In genomic region chr13:110368556-110369040, GRCm38 (mm10) we compare ENCODE assay signal across 8 mouse cellular contexts. TPM values are rescaled to one million over a fixed set of nuclear protein-coding genes. Genes with fewer than 3 reads are reported as not detected.
A peak's percentile ranks its signal among the peaks of the same experiment; 100 is the strongest.
DNase-seq lines count a peak whose midpoint lies in the region; ATAC-seq and TF ChIP-seq lines count a peak whose summit lies in the region.
"Not testable (repeated sequence)": the region's sequence is repeated elsewhere in the genome, so short reads cannot be mapped to it uniquely, and the experiment has no call there.

No protein-coding gene starts in this region.

- peak; percentile 51 for DNase-seq in adrenal gland, postnatal 14 days
- DNase-seq in heart, postnatal 10 days: peak; percentile 66 to 82
- peak; percentile 33 to 40 for DNase-seq in kidney, postnatal 4 days
- peak; percentile 55 to 59 for DNase-seq in lung, adult 18-20 months
- DNase-seq in stomach, postnatal 0 days (ENCODE audit: low spot score): not testable (repeated sequence)

- TF ChIP-seq CTCF in C2C12 (IDR thresholded peaks at IDR 0.05; ENCODE audit: control insufficient read depth, insufficient read depth, insufficient read length): peak; percentile 55
- peak; percentile 82 for TF ChIP-seq CTCF in embryonic fibroblast, embryonic 13.5 days (IDR thresholded peaks at IDR 0.05; ENCODE audit: borderline replicate concordance, insufficient read depth, low read length)
- peak; percentile 100 for TF ChIP-seq CTCF in stomach, postnatal 0 days (IDR thresholded peaks at IDR 0.05; ENCODE audit: low read depth)

- H3K36me3 ChIP-seq in C2C12 (ENCODE audit: control insufficient read depth, insufficient read depth); neural tube, embryonic 15.5 days; stomach, postnatal 0 days (ENCODE audit: control insufficient read depth, insufficient read depth, low read length): not testable (repeated sequence)

- intact Hi-C loops in heart, postnatal 10 days (cut with DNase I): loop anchor here (1.0 to 5.0 kb wide), 2 partner anchors 306 to 446 kb away; no protein-coding TSS in a partner anchor

- H3ac ChIP-seq in C2C12 (ENCODE audit: control insufficient read depth, insufficient read length, low read depth): not testable (repeated sequence)

- 50% methylated on average over 6 of the region's 6 CpGs for WGBS in neural tube, embryonic 15.5 days
- 55% methylated on average over 6 of the region's 6 CpGs for WGBS in stomach, postnatal 0 days

- not testable (repeated sequence) for H3K79me3 ChIP-seq in C2C12 (ENCODE audit: low read depth)

- not testable (repeated sequence) for TF ChIP-seq EP300 in stomach, postnatal 0 days (optimal IDR thresholded peaks at IDR 0.05)

- H3K4me1 ChIP-seq in embryonic fibroblast, embryonic 13.5 days (ENCODE audit: control insufficient read depth, insufficient read depth, low read length); neural tube, embryonic 15.5 days; stomach, postnatal 0 days (replicated peaks; ENCODE audit: control insufficient read depth, insufficient read depth): not testable (repeated sequence)

- not testable (repeated sequence) for H3K27me3 ChIP-seq in C2C12 (ENCODE audit: control insufficient read depth, insufficient read depth, insufficient read length); neural tube, embryonic 15.5 days (replicated peaks); stomach, postnatal 0 days (ENCODE audit: control insufficient read depth, insufficient read depth, low read length)

- H3K4me3 ChIP-seq in C2C12 (ENCODE audit: insufficient read depth, poor library complexity, severe bottlenecking); embryonic fibroblast, embryonic 13.5 days (ENCODE audit: insufficient read depth, low read length); neural tube, embryonic 15.5 days (replicated peaks); stomach, postnatal 0 days (ENCODE audit: low read depth, low read length): not testable (repeated sequence)

- peak; percentile 60; the same call in 1 of the 2 replicates for ATAC-seq in neural tube, embryonic 15.5 days (ENCODE audit: low FRiP score)
- peak; percentile 72 for ATAC-seq in stomach, postnatal 0 days (ENCODE audit: low FRiP score, low TSS enrichment)

- H3K4me2 ChIP-seq in neural tube, embryonic 15.5 days; stomach, postnatal 0 days (replicated peaks; ENCODE audit: low read depth): not testable (repeated sequence)

- not testable (repeated sequence) for H3K27ac ChIP-seq in embryonic fibroblast, embryonic 13.5 days (ENCODE audit: insufficient read depth, low read length); stomach, postnatal 0 days (replicated peaks)
- H3K27ac ChIP-seq in neural tube, embryonic 15.5 days (replicated peaks): 0 out of 2 replicates have a peak overlapping the region, but pooled peaks have one; percentile 13

- not testable (repeated sequence) for H3K9me3 ChIP-seq in neural tube, embryonic 15.5 days (replicated peaks); stomach, postnatal 0 days (ENCODE audit: control insufficient read depth, low read length)

- H3K79me2 ChIP-seq in C2C12 (ENCODE audit: control insufficient read depth, insufficient read depth): not testable (repeated sequence)

- not testable (repeated sequence) for TF ChIP-seq POLR2A in embryonic fibroblast, embryonic 13.5 days (IDR thresholded peaks at IDR 0.05; ENCODE audit: low read depth, low read length)

- not testable (repeated sequence) for H3K9ac ChIP-seq in neural tube, embryonic 15.5 days (replicated peaks); stomach, postnatal 0 days (ENCODE audit: low read length)

RNA-seq across cellular contexts. Expression of gene Gapt, which starts 11.6 kb away (rescaled TPM):
- polyA plus RNA-seq in C2C12 (2012; fragmentation: generic; extraction: Trizol): not detected
- total RNA-seq in adrenal gland, postnatal 14 days (2021): 0.23 and 0.26 TPM in 2 replicates
- not detected in 2 replicates for polyA plus RNA-seq in embryonic fibroblast, embryonic 13.5 days (2011; ENCODE audit: insufficient read length, low read depth, missing spikeins)
- not detected for total RNA-seq in heart, postnatal 10 days (2021)
- polyA plus RNA-seq in neural tube, embryonic 15.5 days (2015; fragmentation: Nextera tagmentation; extraction: Ambion mirVana): 0.17 TPM in 1 of 2 replicates, not detected in the other
- 0.06 and 0.07 TPM in 2 replicates for polyA plus RNA-seq in stomach, postnatal 0 days (2015; fragmentation: Nextera tagmentation; extraction: Ambion mirVana)

RNA-seq across cellular contexts. Expression of gene Plk2, which starts 26.2 kb away (rescaled TPM):
- polyA plus RNA-seq in C2C12 (2012; fragmentation: generic; extraction: Trizol): 48.8 TPM
- 30.9 and 37.3 TPM in 2 replicates for total RNA-seq in adrenal gland, postnatal 14 days (2021)
- polyA plus RNA-seq in embryonic fibroblast, embryonic 13.5 days (2011; ENCODE audit: insufficient read length, low read depth, missing spikeins): 175 and 227 TPM in 2 replicates
- total RNA-seq in heart, postnatal 10 days (2021): 10 to 100 TPM; 71.4 to 75.3 TPM
- polyA plus RNA-seq in neural tube, embryonic 15.5 days (2015; fragmentation: Nextera tagmentation; extraction: Ambion mirVana): 104 and 125 TPM in 2 replicates
- polyA plus RNA-seq in stomach, postnatal 0 days (2015; fragmentation: Nextera tagmentation; extraction: Ambion mirVana): 41.5 and 47.6 TPM in 2 replicates
